Mouse (Mus musculus): Measurements from ENCODE around the gene Prkaca. TPM values are rescaled to one million over a fixed set of nuclear protein-coding genes. Genes with fewer than 3 reads are reported as not detected.

Gene Prkaca
- total RNA-seq, 2 experiments from 2014 or later = 256 to 257 TPM

GRCm38 (mm10) chr8:83955106-83955957 is 17.5 kb upstream of the Prkaca start, which contains the start of the genes Gm10644 and Asf1b:
Gene Gm10644, minus strand, starts transcription at chr8:83955205.
Gene Asf1b, plus strand, starts transcription at chr8:83955507.
- Histone ChIP-seq H3K4me3 (peak within 1 kb of the TSS; percentile 60), H3K27ac (peak within 1 kb of the TSS; percentile 65)
- peak; percentile 87 for TF ChIP-seq CTCF (conservative IDR thresholded peaks at IDR 0.05)
- peak; percentile 94 to 99 for DNase-seq (ENCODE audit: low spot score in 2 of 2)

- Histone ChIP-seq H3K27ac (no peak overlapping the region), H3K4me3 (peak overlapping the region; percentile 56)
- DNase-seq (ENCODE audit: low spot score in 2 of 2) = no peak
- no peak for TF ChIP-seq CTCF (conservative IDR thresholded peaks at IDR 0.05)
Observed at GRCm38 (mm10) chr8:83955958-83956218, 16.9 kb upstream of the Prkaca start.

DNA sequence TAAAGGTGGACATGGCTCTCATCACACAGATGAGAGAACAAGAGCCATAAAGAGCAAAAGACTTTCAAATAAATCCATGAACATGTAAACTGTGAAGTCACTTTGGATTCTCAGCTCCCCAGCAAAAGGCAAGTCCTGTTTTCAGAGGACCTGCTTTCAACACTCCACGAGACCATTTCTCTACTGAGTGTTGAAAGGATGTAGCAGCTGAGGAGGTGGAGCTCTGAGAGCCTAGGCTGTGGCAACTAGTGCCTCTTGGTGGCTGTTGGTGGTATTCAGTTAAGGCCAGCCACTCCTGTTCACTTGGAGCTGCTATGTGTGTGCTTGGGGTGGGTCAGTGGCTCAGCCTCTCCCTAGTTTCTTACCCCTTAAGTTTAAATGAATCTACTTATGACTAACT is 16.0 kb upstream of the Prkaca start:
- DNase-seq (ENCODE audit: low spot score in 2 of 2) = no peak
- TF ChIP-seq CTCF (conservative IDR thresholded peaks at IDR 0.05) = peak; percentile 60
- Histone ChIP-seq H3K27ac (no peak overlapping the region), H3K4me3 (no peak overlapping the region)

DNA sequence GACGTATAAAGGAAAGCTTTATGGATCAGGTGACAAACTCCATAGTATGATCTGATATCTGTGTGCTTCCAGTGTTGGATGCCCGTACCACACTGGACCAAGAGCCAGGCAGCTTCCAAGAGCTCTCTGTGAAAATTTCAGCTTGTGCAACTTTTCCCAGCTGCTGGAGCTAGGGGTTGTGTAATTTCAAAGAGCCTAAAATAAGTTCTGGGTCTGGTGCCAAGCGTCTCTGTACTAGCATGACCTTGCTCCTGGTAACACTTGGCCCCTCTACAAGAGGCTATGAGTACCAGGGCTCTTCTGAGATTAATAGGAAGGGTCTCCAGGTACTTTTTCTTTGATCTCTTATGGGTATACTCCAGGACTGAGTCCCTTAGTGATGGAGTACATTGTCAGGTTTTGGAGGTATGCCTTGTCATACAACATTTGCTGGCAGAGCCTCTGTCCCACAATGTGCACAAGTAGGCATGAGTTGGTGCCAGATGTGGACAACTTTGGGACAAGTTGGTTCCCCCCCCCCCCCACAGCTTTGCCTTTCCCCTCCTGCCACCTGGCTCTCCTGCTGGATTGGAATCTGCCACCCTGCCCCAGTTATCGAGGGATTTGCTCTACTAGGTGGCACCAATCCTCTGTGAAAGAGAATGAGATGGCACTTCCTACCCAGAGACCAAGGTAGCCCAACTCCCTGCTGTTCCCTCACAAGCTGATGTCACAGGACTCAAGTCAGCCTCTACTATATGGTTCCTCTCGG is 8.6 kb upstream of the Prkaca start:
- DNase-seq (ENCODE audit: low spot score in 2 of 2) = no peak
- Histone ChIP-seq H3K4me3 (no peak overlapping the region), H3K27ac (no peak overlapping the region)
- no peak for TF ChIP-seq CTCF (conservative IDR thresholded peaks at IDR 0.05)

DNA sequence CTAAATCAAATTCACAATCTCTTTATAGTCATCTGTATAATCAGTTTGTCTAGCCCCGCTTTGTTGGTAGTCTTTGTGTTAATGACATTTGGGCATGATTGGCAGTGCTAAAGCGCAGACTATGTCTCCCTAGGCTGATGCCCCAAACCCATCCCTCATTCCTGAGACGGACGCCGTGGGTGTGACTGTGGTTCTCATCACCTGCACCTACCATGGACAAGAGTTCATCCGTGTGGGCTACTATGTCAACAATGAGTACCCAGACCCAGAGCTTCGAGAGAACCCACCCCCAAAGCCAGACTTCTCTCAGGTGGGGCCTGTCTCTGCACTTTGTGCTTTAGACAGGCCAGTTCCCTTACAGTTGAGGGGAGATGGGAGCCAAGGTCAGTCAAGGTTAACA is 5.1 kb upstream of the Prkaca start:
- no peak overlapping the region for H3K27ac ChIP-seq
- TF ChIP-seq CTCF (conservative IDR thresholded peaks at IDR 0.05) = no peak
- no peak overlapping the region for H3K4me3 ChIP-seq
- no peak for DNase-seq (ENCODE audit: low spot score in 2 of 2)

GRCm38 (mm10) chr8:83971121-83971520 is 1.7 kb upstream of the Prkaca start:
- no peak for DNase-seq (ENCODE audit: low spot score in 2 of 2)
- no peak overlapping the region for H3K4me3 ChIP-seq

DNA sequence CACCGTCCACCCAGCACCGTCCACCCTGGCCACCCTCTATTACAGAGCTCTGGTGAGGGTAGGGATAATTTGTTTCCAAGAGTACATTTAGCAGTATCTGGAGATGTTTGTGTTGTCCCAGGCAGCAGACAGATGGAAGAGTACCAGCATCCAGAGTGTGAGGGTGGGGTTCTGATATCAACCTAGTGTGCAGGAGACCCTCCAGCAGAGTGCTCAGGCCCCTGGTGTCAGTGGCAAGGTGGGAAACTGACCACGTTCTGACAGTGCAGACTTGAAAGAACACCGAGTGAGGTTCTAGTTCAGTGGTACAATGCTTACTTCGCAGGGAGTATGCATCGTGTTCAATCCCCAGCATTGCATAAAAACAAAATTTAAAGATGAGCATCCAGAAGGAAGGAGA is 1.1 kb upstream of the Prkaca start:
- Histone ChIP-seq H3K4me3 (peak overlapping the region; percentile 78), H3K27ac (peak overlapping the region; percentile 90; the same call in 1 of the 2 replicates)
- no peak for DNase-seq (ENCODE audit: low spot score in 2 of 2)
- no peak for TF ChIP-seq CTCF (conservative IDR thresholded peaks at IDR 0.05)

More at GRCm38 (mm10) chr8:83971121-83971520, 1.7 kb upstream of the Prkaca start:
- H3K27ac ChIP-seq = no peak overlapping the region
- TF ChIP-seq CTCF (conservative IDR thresholded peaks at IDR 0.05) = no peak

- peak overlapping the region; percentile 75 for H3K4me3 ChIP-seq
- TF ChIP-seq CTCF (conservative IDR thresholded peaks at IDR 0.05) = no peak
- DNase-seq (ENCODE audit: low spot score in 2 of 2) = peak in 1 of 2 experiments; percentile 49
- peak overlapping the region; percentile 92 for H3K27ac ChIP-seq
Observed at GRCm38 (mm10) chr8:83973161-83974031, 603 bp downstream of the Prkaca start.

- no peak for DNase-seq (ENCODE audit: low spot score in 2 of 2)
- Histone ChIP-seq H3K4me3 (peak overlapping the region; percentile 75; the same call in 1 of the 2 replicates), H3K27ac (no peak overlapping the region)
- TF ChIP-seq CTCF (conservative IDR thresholded peaks at IDR 0.05) = no peak
Observed at GRCm38 (mm10) chr8:83974521-83974920, 1.7 kb downstream of the Prkaca start.

DNA sequence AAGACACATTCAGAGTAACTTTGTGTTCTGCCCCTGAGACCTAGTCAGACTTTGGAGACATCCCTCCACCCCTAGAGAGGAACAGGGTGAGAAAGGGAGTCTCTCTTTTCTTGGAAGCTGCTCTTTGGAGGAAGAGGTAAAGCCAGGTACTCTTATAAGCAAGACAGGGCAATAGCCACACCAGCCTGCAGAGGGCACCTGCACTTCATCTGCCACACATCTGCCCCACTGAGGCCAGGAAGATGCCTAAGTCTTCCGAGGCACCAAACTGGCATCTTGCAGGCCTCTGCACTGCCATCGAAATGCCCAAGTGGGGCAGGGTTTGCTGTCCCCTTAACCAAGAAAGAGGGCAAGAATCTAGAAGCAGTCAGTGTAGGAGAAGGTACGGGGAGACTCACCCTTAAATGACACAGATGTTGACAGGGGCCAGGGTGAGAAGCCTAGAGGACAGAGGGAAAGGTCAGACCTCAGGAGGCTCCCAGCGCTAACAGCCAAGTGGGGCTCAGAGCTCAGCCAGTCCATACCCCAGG is 3.4 kb downstream of the Prkaca start:
- Histone ChIP-seq H3K27ac (0 out of 2 replicates have a peak overlapping the region, but pooled peaks have one; percentile 3), H3K4me3 (no peak overlapping the region)
- DNase-seq (ENCODE audit: low spot score in 2 of 2) = no peak
- peak; percentile 67 for TF ChIP-seq CTCF (conservative IDR thresholded peaks at IDR 0.05)

- Histone ChIP-seq H3K27ac (peak overlapping the region; percentile 77), H3K4me3 (no peak overlapping the region; the same call in 1 of the 2 replicates)
- peak; percentile 65 for TF ChIP-seq CTCF (conservative IDR thresholded peaks at IDR 0.05)
- DNase-seq (ENCODE audit: low spot score in 2 of 2) = no peak
Observed at GRCm38 (mm10) chr8:83976779-83977350, 4.1 kb downstream of the Prkaca start.

- Histone ChIP-seq H3K4me3 (peak overlapping the region; percentile 26), H3K27ac (peak overlapping the region; percentile 77)
- no peak for TF ChIP-seq CTCF (conservative IDR thresholded peaks at IDR 0.05)
- no peak for DNase-seq (ENCODE audit: low spot score in 2 of 2)
Observed at GRCm38 (mm10) chr8:83977646-83978045, 4.9 kb downstream of the Prkaca start.
